Mouse (Mus musculus) left cerebral cortex, adult 18-20 months (tissue): ENCODE measurements around the gene Rb1. TPM values are rescaled to one million over a fixed set of nuclear protein-coding genes. Genes with fewer than 3 reads are reported as not detected.

Experiments
- DNase-seq, 2 experiments: peaks; one replicate each; pipeline ENCODE4 v3.0.0; 2021 to 2022; ENCODE audit warnings: low spot score in 2 of 2, mixed read lengths in 1 of 2
- total RNA-seq, 2 experiments: library from RNA; stranded (reverse); gene quantifications; 2 replicates each; pipeline ENCODE4 v1.2.3; 2021

Rb1 gene
- total RNA-seq, 2 experiments from 2014 or later = 28.9 to 30.1 TPM

DNA sequence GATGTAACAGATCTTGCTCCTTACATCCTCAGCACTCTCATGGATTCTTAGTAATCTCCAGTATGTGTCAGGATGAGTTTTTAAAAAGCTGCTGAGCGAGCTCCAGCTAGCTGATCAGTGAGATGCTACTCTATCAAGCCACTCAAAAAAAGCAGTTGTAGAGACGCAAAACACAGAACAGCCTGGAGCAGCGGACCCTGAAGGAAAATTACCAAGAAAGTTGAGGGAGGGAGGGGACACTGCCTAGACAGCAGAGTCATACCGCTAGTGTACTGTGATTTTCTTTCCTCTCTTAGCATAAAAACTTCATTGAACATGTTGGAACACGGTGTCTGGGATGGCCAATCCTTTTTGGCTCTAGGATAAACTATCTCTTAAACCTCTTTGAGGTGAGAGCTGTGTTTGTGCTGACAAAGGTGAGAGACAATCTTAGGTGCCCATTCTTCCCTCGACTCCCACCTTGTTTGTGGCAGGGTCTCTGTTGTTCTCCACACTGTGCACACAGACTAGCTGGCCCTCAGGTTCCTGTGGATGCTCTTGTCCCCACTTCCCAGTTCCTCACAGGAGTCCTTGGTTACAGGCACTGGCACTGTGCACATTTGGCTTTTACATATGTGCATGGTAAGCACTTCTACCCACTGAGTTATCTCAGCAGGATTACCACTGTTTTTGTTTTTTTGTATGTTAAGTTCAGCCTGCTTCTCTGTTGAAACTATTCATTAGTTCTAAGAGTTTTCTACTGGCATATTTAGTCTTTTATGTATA, 10.9 kb upstream of the Rb1 start:
- DNase-seq = no peak

DNA sequence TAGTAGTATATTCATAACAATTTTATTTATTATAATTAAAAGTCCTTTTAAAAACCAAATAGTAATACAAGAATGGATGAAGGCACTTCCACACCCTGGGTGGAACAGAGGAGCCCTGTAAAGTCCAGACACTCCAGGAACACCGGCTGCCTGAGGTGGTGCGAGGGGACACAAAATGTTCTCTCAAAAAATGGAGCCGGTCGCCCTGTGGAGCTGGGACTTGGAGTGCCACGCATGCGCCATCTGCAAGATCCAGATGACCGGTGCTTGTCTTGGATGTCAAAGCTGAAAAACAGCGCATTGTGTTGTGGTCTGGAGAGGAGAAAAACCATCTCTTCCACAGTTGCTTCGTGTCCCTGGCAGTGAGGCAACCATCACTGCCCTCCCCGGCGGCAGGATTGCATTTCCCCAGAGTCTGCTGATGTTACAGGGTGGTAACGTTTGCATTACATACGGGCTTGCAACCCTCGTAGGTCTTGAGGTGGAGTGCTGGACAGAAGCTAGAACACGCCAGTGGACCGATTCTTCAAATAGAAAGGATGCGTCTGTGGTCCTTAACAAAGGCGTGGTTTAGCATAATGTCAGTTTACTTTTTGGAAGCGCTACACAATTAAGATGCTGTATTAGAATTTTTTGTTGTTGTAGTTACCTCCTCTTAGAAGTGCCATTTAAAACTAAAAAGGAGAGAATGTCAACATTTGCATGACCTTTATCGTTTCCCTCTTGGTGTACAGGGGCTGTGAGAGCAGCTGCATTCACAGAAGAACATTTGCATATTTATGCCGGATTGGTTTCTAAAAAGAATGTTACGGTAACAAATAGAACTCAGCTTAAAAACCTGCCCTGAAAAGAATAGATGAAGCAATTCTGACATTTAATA, 9.5 kb upstream of the Rb1 start:
- peak; percentile 12 to 28 for DNase-seq

GRCm38 (mm10) chr14:73333880-73334279, 8.3 kb upstream of the Rb1 start:
- no peak for DNase-seq

DNA sequence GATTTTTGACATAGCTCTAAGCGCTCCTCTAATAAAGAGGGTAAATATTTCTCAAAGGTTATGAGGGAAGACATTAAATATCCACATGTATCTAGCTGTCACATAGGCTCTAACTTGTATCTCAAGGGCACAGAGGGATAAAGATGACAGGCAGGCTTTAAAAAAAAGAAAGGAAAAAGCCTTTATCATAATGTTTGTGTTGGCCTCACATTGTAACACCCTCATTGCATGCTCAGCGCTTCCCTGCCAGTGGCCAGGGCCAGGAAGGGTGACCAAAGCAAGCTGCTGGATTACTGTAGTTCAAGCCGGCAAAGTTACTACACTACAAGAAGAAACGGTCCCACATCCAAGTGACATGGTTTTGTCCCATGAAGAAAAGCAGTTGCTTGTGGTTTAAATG, 5.8 kb upstream of the Rb1 start:
- no peak for DNase-seq

GRCm38 (mm10) chr14:73329871-73330270, 4.2 kb upstream of the Rb1 start:
- no peak for DNase-seq

- DNase-seq = no peak
Observed at GRCm38 (mm10) chr14:73326511-73326910, 889 bp upstream of the Rb1 start.

- peak in 1 of 2 experiments; percentile 24 for DNase-seq
Observed at GRCm38 (mm10) chr14:73324634-73325455, 777 bp downstream of the Rb1 start.

- no peak for DNase-seq
Observed at GRCm38 (mm10) chr14:73323965-73324364, 1.7 kb downstream of the Rb1 start.

- DNase-seq = no peak
Observed at GRCm38 (mm10) chr14:73322142-73322541, 3.5 kb downstream of the Rb1 start.

- no peak for DNase-seq
Observed at GRCm38 (mm10) chr14:73316933-73317332, 8.7 kb downstream of the Rb1 start.

DNA sequence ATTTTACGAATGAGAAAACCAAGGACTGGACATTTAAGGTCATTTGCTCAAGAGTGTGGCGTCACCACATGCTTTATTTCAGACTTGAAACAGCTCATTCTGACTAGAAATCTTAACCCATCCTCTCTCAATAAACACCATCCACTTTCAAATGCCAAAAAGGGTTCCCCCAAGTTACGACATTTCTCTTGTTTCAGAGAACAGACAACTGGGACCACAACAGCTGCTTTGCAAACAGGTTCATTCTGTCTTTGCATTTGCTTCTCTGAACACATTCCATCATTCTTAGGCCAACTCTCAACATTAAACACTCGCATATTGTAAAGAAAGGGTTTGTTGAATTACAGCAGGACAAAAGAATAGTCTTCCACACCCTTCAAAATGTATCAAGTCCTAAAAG, 11.8 kb downstream of the Rb1 start:
- DNase-seq = no peak

DNA sequence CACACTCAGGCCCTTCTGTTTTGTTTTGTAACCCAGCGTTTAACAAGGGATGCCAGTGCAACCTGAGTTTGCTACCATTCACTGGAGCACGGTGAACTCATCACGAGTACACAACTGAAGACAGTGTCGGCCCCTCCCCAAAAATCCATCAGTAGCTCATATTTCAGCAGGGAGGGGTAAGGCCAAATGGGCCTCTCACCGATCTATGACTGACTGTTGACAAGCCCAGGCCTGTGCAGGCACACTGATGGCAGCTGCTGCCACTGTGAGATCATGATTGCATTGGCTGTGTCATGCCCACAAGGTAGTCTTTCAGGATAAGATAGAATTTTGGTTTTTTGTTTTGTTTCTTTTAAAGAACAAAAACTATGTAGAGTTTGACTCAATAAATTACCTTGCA, 12.2 kb downstream of the Rb1 start:
- no peak for DNase-seq

GRCm38 (mm10) chr14:73312909-73313308, 12.7 kb downstream of the Rb1 start:
- DNase-seq = no peak

DNA sequence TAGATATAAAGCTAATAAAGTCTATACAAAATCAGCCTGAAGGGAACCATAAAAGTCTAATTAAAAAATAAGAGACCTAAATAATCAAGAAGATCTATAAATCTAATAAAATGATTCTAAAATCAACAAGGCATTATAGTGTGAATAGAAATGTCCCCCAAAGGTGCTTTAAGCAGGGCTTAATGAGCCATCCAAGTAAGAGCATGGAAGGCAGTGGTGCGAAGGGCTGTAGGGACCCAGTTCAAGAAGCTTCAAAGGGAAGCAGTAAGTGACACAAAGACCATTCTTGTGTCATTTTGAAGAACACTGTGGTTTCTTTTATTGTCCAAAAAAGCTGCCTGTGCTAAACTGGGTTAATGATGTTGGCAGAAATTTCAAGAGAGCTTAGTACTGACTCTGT, 18.1 kb downstream of the Rb1 start:
- no peak for DNase-seq

- peak; percentile 60 to 61 for DNase-seq
Observed at GRCm38 (mm10) chr14:73303193-73303592, 22.4 kb downstream of the Rb1 start.

- DNase-seq = no peak
Observed at GRCm38 (mm10) chr14:73301856-73302255, 23.8 kb downstream of the Rb1 start.

- no peak for DNase-seq
Observed at GRCm38 (mm10) chr14:73295512-73295911, 30.1 kb downstream of the Rb1 start.

DNA sequence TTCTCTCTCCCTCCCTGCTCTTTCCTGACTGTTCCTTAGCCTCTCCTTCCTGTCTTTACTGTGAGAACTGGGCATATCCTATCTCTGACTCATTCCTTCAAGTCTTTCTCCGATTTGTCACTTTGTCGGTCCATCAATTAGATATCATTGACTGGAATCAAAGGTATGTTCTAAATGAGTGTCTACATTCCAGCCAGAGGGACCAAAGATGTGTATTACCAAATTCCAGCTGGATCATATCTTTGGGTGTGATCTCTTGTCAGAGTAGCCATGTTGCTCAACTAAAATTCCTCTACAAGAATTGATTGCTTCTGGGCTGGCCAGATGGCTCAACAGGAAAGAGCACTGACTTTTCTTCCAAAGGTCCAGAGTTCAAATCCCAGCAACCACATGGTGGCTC, 32.0 kb downstream of the Rb1 start:
- no peak for DNase-seq

DNA sequence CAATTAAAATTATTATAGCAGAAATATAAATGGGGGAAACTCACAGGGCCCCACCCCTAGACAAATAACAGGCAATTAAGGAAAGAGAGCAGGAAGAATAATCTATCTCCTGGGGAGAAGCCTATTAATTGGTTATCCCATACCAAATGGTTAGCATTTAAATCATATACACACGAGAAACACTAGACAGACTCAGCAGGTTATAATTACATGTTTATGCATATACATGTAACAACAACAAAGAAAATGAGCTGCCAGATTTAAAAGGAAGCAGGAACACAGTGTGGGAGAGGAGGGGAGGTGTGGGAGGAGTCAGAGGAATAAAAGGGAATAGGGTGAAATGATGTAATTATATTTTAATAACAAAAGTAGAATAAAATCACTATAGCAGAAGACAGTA, 33.2 kb downstream of the Rb1 start:
- DNase-seq = no peak

GRCm38 (mm10) chr14:73289915-73290314, 35.7 kb downstream of the Rb1 start:
- no peak for DNase-seq

- DNase-seq = no peak
Observed at GRCm38 (mm10) chr14:73280996-73281395, 44.6 kb downstream of the Rb1 start.

GRCm38 (mm10) chr14:73279096-73279495, 46.5 kb downstream of the Rb1 start:
- DNase-seq = no peak
